Mouse (Mus musculus) spleen, postnatal 36 days (tissue): Measurements from ENCODE around the gene Lrrc49.

Experiments
- DNase-seq, 2 experiments: peaks; one replicate each; pipeline ENCODE4 v3.0.0; 2022; ENCODE audit warnings: low spot score in 2 of 2, mixed read lengths in 1 of 2

The Lrrc49 gene

DNA sequence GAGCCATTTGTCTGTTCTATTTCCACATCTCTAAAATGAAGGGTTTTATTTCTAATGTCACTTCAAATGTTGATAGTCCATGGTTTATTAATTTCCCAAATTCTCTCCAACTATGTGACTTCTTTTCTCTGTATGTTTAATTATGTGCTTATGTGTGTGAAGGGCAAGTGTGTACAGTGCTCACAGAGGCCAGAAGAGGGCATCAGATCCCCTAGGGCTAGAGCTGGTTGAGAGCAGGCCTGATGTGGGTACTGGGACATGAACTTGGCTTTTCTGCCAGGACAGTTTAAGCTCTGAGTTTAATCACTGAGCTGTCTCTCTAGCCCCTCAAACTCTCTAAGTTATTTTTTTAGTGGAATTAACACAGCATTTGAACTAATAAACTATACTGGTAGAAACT, 13.2 kb downstream of the Lrrc49 start:
- no peak for DNase-seq

DNA sequence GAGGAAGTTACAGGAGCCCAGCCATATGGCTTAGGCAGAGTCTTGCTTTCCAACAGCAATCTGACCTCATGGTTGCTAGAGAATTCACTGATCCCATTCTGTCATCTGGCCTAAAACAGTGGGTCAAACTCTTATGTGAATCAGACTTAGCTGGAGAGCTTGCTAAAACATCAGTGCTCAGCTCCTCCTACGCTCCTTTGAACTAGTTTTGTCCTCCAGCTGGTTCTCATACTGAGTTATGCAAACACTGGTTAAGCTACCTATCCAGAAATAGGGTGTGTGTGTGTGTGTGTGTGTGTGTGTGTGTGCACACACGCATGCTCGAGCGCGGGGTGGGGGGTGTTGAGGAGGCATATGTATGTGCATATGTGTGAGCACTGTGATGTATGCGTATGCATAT, 15.4 kb downstream of the Lrrc49 start:
- no peak for DNase-seq

DNA sequence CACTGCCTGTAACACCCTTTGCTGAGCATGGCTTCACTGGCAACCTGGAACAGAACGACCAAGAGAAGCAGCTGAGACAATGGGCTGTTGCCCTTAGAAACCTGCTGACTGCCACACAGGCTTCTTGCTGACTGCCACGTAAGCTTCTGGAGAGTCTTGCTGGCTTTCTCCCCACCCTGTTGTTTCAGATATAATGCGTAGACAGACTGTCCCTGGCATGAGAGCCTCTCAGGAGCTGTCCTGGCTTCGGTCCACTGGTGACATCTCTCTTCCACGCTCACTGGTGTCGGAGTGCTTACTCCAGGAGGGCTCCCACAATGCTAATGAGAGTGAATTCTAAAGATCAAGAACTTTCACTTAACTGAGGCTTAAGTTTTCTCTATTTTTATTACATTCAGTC, 19.1 kb downstream of the Lrrc49 start:
- DNase-seq: no peak

DNA sequence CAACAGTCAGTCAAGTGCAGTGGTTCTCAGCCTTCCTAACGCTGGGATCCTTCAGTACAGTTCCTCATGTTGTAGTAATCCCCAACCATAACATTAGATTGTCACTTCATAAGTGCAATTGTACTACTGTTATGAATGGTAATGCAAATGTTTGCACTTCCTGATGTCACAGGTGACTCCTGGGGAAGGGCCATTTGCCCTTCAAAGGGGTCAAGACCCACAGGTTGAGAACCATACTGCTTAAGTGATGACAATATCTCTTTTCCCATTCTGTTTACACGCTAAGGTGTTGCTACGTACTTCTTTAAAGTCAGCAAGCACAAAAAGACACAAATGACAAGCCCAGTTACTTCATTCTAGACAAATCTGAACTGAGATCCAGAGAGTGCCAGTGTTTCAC, 22.4 kb downstream of the Lrrc49 start:
- DNase-seq: no peak

DNA sequence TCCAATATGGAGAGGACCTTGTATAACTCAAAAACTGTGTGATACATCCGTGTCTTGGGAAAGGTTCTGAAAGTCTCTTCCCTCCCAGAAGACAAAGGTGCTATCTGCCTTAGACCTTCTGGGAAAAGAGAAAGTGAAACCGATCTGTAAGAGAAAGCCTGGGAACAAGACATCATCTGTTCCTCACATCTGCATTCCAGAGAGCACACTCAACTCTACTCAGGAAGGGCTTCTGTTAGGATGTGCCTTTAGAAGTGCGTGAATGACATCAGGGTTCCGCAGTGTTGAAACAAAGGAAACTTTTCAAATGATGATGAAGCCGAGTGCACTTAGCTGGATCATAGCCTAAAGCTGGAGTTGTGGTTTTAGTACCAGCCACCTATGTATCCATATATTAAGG, 23.1 kb downstream of the Lrrc49 start:
- no peak for DNase-seq

DNA sequence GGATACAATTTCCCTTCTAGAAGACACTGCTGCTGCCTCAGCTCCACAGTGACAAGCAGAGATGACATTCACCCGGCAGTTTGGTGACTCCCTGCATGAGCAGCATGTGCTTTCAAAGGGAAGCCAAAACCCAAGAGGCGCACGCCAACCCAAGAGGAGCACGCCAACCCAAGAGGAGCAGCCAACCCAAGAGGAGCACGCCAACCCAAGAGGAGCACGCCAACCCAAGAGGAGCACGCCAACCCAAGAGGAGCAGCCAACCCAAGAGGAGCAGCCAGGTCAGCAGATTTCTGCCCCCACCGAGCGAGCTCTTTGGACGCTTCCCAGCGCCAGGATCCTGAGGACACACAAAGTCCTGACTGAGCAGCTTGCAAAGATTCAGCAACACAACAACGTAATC, 23.6 kb downstream of the Lrrc49 start:
- DNase-seq: no peak

DNA sequence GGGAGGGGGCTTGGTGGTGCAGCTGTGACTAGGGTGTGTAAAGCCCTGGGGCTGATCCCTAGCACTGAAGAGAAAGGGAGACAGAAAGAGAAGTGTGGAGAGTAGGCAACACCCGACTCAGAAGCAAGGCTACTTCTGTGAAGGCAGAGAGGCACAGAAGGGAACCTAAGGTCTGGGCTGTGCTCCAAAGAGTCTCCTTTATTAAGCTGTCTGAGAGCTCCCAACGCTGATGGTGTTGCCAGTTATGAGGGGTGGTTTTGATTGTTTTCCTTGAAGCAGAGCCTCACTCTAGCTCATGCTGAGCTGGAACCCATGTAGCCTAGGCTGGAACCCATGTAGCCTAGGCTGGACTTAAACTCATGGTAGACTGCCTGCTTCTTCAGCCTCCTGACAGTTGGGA, 25.0 kb downstream of the Lrrc49 start:
- DNase-seq: no peak

DNA sequence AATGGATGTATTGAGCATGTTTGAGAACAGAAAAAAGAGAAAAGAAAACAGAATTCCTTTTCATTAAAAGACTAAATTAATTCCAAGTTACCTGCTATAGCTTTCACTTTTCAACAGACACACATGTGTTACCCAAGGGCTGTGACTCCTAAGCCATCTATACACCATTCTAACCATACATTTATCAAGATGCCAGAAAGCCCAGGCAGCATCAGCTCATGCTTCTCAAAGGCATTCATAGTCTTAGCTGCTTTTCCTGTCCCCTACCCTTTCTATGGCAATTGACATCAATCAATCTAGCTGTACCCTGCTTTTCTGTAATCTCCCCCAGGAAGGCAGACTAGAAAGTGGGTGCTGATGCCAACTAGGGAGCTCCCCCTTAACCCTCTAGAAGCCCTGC, 34.4 kb downstream of the Lrrc49 start:
- no peak for DNase-seq

DNA sequence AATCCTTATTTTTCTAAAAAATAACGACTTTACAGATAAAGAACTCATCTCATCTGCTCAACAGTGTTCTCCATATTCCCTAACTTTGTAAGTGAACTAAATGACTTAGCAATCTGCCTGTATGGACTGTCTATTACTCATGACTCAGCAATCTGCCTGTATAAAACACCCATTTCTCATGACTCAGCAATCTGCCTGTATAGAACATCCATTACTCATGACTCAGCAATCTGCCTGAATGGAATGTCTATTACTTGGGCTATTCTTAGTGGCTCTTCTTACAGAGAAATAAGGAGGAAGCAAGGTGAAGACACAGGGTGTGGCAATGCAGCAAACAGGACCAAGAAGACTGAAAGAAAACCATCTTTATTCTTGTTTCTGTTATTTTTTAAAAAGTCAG, 34.8 kb downstream of the Lrrc49 start:
- DNase-seq: no peak

DNA sequence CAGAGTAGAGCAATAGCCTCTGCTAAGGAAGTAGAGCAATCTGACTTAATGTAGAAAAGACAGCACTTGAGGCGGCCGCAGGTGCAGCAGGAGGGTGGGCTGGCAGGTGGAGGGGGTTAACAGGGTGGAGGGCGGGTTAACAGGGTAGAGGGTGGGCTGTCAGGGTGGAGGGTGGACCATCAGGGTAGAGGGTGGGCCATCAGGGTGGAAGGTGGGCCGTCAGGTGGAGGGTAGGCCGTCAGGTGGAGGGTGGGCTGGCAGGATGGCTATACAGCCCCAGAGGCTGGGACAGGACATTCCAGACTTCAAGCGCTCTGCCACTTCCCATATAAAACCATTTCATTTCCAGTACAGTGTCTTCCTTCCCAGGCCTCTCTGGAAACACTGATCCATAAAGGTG, 37.7 kb downstream of the Lrrc49 start:
- DNase-seq: no peak

DNA sequence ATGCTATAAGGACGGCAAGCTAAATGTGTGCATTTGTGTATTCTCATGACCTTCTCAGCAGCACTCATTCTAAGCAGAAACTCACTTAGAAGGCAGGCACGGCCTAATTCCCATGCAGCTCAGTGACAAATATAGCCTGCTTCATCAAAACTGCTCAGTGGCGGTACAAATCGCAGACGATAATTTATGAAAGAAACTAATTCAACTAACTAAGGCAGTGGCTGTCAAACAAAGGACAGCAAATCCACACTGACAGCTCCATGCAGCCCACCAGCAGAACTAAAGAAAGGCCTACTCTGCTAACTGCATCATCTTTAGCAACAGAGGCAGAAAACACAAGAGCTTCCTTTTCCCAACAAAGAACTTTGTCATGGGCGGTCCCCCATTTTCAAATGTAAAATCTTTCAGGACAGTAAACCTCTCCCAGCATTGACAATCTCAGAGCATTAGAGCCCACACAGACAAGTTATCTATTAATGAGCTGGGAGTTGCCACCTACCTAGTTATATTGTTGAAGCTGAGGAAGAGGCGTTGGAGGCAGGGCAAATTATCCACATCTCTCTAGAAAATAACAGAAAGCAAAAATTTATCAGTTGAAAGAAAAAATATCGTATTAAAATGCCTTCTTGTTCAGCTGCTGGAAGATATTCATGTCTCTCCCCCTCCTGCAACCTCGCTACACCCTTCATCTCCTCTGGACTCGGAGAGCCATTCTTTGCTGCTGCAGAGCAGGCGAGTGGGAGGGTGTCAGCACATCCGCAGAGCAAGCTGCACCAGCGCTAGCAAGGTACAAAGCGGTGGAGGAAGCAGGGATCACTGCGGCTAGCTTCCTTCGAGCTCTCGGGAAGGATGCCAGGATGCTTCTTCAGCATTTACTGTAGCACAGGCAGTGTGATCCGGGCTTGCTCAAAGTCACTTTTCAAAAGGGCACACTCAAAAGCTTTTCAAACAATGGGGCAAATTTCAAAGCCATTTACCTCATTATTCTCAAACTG, 38.7 kb downstream of the Lrrc49 start:
- no peak for DNase-seq

DNA sequence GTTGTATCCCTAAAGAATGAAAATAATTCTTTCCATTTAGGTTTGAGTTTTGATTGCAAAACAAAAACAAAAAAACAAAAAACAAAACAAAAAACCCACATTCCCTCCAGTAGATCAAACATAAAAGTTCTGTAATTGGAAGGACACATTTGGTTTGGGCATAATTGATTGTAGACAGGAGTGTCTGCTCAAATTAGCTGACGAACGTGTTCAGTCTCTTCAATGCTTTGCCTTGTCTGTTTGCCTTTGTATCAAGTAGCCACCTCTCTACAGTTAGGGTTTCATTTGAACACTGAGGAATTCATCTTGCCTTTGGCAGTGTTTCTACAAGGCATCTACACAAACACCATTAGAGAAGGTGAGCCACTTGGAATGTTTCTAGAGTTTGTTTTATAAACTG, 54.4 kb downstream of the Lrrc49 start:
- no peak for DNase-seq

DNA sequence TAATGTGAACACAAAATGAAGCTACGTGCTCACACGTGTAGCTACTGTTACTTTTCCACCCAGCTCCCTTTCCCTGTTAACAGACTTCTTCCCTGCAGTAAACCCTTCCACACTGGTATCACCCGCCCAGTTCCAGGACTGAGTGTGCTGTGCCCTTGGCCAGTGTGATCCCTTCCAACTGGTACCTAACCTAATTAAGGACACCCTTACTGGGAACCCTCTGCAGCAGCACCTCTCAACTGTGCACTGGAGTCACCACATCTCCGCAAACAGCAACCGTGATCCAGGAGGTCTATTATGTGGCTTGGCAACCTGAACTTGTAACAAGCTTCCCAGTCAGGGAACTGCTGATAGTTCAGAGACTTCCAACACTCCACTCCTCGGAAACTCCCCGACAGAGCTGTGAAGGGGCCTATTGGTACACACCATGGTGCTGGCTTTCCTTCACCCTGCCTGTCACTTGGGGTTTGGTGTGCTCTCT, 61.6 kb downstream of the Lrrc49 start:
- DNase-seq: no peak

DNA sequence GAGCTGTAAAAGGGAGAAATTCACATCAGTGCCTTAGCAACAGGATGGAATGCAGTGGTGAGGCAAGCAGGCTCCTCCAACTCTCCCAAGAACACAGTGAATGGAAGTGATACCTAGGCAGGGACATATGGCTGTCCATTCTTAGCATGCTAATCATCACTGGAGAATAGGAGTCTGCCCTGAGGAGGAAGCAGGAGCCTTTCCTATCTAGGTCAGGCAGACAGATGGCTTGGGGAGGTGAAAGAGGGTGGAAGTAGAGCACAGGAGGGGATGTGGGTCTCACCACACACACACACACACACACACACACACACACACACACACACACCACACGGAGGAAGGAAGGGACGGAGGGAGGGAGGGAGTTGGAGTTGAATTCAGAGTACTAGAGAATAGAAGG, 62.1 kb downstream of the Lrrc49 start:
- no peak for DNase-seq

DNA sequence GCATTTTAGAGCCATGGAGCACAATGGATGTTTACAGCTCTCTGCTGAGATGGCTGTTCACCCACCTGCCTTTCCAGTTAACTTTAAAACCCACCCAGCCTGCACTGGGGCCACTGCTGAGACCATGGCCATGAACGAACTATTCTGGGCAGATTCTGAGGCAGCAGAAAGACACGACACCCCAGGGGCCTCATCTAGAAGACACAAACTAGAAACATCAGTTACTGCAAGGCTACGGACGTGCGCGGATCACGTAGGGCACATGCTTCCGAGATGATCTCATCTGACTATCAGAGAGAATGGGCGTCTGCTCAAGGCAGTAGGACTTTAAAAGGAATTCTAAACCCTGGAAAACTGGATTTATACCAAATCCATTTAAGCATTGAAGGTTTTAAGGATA, 71.0 kb downstream of the Lrrc49 start:
- DNase-seq: no peak

DNA sequence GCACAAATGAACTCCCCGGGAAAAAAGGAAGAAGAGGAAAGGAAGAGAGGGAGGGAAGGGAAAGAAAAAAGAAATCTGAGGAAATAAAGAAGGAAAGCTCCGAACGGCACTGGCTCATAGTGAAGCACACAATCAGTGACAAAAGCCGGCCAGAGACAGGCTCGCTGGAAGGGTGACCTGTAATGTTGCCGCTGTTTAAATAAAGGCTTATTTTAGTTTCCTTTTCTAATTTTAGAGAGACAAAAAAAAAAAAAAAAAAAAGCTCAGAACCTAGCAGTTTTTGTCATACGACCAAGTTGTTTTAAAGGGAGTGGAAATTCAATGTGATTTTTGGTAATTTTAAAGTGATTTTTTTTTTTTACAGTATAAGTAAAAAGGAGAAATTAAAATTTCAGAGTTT, 71.6 kb downstream of the Lrrc49 start:
- DNase-seq: no peak

DNA sequence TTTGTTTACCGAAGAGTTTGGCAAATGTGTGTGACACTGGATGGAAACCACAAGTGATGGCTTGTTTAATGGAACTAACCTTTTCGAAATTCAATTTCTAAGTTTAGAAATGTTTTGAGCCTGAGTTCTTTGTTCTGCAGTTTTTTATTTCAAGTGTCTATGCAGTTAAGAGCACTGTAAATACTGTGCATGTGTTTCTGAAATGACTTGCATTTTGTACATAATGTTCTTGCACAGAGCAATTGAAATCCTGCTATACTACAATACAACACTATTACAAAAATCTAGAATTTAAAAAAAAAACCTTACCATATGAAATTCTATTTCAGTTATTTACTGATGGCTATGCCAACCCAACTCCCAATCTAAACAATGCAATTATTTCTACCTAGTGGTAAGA, 75.7 kb downstream of the Lrrc49 start:
- no peak for DNase-seq

DNA sequence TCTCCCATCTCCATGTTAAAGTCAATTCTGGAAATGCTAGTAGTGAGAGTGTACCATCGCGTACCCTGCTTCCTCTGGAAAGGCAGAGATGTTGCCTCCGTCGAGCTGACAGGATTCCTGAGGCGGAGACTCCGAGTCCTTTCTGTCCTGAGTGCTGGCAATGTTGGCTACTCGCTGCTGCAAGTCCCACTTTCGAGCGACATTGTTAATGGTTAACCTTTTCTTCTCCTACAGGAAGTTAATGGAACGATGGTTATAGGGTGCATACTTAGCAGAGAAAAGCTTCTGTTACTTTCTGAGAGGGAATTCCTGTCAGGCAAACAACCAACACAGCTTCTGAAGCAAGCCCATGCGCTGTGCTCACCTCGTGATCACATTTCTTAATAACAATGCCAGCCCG, 77.8 kb downstream of the Lrrc49 start:
- DNase-seq: no peak

DNA sequence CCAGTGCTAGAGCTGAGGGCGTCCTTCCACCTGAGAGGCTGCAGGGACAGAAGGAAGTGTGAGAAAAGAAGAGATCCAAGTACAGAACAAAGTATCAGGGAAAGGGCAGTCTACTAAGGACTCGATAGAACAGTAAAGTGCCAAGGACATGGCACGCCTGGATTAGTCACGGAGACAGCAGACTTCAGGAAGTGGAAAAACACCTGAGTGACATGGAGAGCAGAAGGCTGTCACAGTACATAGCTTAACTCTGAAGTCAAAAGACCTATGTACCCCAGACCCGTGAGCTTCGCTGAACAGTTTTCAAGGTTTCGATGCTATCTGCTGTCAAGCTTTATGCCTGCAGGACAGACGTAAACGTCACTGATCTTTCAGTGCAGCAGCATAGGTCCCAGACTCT, 79.1 kb downstream of the Lrrc49 start:
- no peak for DNase-seq

DNA sequence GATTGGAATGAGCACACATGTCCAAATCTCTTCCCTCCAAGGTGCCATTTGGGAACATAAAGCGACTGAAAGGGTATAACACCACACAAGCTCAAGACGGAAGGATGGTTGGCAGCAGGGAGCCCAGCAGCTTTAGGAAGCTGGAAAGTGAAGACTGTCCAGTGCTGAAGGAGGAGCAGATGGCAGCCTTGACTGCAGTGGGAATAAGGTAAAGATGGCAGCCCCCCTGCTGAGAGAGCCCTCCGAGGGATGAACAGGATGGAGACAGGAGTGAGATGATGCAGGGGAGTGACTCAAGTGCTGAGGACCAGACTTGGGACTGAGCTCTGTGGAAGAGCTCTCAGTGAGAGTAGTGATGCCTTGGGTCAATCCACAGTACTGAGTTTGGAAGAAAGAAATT, 79.9 kb downstream of the Lrrc49 start:
- DNase-seq: no peak

DNA sequence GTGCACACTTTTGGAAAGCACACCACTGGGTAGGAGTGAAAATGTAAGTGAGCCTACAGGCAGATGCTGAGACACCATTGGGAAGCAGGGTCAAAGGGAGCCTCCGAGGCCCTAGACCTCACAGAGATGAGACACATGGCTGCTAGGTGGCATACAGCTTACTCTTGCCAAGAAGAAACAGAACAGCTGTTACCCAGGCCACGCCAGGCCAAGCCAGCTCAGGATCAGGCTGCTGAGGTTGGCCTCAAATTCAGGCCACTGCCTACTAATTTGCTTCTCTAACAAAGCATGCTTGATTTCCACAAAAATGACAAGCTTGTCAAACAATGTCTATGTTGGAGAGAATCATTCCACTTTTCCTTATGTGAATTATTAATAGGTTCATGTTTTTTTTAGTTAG, 83.0 kb downstream of the Lrrc49 start:
- DNase-seq: no peak

DNA sequence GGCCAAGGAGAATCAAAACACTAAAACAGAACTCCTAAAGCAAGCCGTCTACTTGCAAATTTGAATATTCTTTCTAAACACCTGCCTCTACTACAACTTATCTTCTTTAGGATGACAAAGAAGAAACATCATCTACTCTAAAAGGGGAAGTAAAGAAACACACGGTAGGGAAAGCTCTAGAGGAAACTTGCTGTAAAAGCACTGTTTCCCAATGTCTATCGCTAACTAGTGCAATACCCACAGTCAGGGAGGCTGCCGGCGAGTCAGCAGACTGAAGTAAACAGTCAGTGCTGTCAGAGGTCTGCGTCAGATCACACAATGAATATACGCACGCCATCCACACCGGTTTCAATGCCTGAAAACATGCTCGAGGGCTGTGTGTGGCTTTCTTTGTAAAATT, 86.0 kb downstream of the Lrrc49 start:
- no peak for DNase-seq

DNA sequence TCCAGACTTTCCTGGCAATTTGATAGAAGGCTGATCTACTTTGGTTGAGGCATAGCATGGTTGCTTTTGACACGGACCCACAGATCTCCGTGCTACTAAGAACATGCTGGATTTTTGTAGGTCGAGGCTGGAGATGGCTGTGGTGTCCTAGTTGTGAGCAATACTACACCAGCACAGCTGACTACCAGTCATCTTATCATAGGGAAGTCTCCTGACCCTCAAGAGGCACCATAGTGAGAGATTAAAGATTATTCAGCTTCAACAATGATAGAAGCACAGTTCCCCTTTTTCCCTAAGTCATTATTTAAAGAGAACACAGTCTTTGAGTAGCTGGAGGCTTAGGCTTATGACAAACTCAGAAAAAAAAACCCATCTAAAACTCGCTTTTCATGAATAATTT, 87.7 kb downstream of the Lrrc49 start:
- no peak for DNase-seq

DNA sequence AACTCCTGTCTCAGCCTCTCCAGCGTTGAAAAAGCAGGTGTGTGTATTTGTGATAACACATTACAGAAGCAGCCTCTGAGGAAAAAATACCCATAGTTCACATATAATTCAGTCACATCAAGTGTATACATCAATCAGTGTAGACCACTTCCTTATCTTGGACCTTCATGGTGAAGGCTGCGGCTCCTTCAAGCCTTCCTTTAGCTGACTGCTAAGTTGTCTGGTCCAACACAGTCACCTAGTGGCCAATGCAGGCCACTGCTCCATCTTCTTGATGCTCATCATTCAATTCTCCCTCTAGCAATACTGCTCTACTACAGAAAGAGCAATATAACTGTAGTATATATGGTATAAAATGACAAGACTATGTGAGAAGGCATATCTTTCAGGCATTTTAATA, 88.5 kb downstream of the Lrrc49 start:
- DNase-seq: peak; percentile 8 to 12
